Mouse (Mus musculus): ENCODE data around the gene Prkci. TPM values are rescaled to one million over a fixed set of nuclear protein-coding genes. Genes with fewer than 3 reads are reported as not detected.

The Prkci gene
- polyA plus RNA-seq, 1 experiment from 2014 or later, result 38.5 TPM

DNA sequence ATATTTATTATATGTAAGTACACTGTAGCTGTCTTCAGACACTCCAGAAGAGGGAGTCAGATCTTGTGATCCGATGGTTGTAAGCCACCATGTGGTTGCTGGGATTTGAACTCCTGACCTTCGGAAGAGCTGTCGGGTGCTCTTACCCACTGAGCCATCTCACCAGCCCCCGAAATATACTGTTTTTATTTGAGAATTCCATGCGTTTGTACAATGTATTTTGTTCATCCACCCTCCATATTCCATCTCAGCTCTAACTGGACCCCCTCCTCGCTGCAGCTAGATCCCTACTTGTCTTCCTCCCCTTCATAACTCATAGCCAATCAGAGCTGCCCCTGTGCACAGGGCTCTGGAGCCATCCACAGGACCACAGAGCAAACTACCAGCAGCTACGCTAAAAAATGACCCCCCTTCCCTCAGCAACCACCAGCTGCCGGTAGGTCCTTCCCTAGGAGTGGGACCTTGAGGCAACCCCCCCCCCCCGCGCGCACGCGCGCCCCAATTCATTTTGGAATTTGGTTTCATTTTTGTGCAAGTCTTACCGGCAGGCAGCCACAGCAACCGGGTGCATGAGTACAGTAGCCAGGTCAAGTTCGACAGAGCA lies 60.6 kb downstream of the Prkci start:
- H3K36me3 ChIP-seq, result no peaks in the 10 kb centered on the region
- H3K9me3 ChIP-seq, result no peaks in the 10 kb centered on the region
- WGBS, result 16% methylated on average over 17 of the region's 17 CpGs
- H3K4me1 ChIP-seq (replicated peaks), result 0 out of 2 replicates have a peak, but pooled peaks cover 3% of the 10 kb centered on the region
- H3K27ac ChIP-seq, result peak overlapping the region; percentile 81; the same call in 1 of the 2 replicates
- H3K4me3 ChIP-seq (replicated peaks), result peak overlapping the region; percentile 49
- ATAC-seq, result peak; percentile 74
- H3K4me2 ChIP-seq (replicated peaks), result peak overlapping the region; percentile 66
- peak overlapping the region; percentile 37; the same call in 1 of the 2 replicates for H3K9ac ChIP-seq
- H3K27me3 ChIP-seq (replicated peaks), result no peaks in the 10 kb centered on the region

DNA sequence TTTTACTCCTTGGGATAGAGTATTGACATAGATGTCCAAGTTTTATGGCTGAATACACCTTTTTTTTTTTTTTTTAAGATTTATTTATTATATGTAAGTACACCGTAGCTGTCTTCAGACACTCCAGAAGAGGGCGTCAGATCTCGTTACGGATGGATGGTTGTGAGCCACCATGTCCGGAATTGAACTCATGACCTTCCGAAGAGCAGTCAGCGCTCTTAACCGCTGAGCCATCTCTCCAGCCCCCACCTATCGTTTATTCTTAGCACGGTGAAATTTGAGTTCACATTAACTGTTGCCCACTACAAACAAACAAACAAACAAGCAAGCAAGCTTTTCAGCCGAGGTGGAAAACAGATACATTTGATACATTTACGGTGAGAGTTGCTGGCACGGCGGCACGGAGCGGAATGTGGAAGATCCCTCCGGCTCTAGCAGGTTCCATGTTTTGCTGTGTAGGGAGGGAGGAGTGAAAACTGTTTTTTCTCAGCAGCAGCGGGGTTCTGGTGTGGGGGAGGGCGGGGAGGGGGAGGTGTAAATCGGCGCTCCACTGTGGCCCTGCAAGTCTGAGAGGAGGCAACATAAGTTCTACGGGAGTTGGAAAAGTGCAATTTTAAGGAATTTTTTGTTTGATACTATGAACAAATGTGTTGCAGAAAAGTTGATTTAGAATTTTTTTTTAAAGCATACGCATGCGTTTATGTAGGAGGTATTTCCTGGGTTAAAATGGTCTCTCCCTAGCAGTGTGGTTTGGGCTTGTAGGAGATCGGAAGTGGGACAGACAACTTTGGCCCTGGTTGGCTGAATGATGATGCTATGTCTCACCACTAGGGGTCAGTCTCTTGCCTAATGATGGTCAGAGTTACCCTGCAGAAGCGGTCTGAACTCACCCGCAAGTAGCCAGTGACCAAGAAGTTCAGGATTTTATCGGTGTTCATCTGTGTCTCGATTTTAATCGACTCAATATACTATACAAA lies 61.4 kb downstream of the Prkci start:
- H3K27me3 ChIP-seq (replicated peaks), result no peaks in the 10 kb centered on the region
- H3K9me3 ChIP-seq, result no peaks in the 10 kb centered on the region
- WGBS, result 1% methylated on average over 30 of the region's 30 CpGs
- peak overlapping the region; percentile 45 for H3K9ac ChIP-seq
- H3K27ac ChIP-seq, result peak overlapping the region; percentile 81
- H3K4me2 ChIP-seq (replicated peaks), result peak overlapping the region; percentile 66
- H3K36me3 ChIP-seq, result no peaks in the 10 kb centered on the region
- 0 out of 2 replicates have a peak, but pooled peaks cover 4% of the 10 kb centered on the region for H3K4me1 ChIP-seq (replicated peaks)
- H3K4me3 ChIP-seq (replicated peaks), result peak overlapping the region; percentile 49
- peak; percentile 87 for ATAC-seq

DNA sequence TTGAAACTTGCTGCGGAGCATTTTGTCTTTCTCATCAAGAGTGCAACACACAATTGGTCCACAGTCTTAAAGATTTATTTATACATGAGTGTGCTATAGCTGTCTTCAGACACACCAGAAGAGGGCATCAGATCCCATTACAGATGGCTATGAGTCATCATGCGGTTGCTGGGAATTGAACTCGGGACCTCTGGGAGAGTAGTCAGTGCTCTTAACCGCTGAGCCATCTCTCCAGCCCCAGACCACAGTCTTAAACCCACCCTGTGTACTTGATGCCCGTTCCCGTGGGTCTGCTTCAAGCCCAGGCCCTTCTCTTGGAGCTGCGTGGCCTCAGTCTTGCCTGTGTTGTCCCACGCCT lies 65.2 kb downstream of the Prkci start:
- H3K9me3 ChIP-seq, result no peaks in the 10 kb centered on the region
- no peak overlapping the region for H3K4me2 ChIP-seq (replicated peaks)
- 77% methylated on average over 8 of the region's 8 CpGs for whole genome bisulfite sequencing
- H3K27ac ChIP-seq, result no peak overlapping the region
- H3K9ac ChIP-seq, result no peak overlapping the region
- no peaks in the 10 kb centered on the region for H3K27me3 ChIP-seq (replicated peaks)
- no peaks in the 10 kb centered on the region for H3K36me3 ChIP-seq
- H3K4me3 ChIP-seq (replicated peaks), result no peak overlapping the region
- ATAC-seq, result no peak
- H3K4me1 ChIP-seq (replicated peaks), result 0 out of 2 replicates have a peak, but pooled peaks cover 4% of the 10 kb centered on the region

DNA sequence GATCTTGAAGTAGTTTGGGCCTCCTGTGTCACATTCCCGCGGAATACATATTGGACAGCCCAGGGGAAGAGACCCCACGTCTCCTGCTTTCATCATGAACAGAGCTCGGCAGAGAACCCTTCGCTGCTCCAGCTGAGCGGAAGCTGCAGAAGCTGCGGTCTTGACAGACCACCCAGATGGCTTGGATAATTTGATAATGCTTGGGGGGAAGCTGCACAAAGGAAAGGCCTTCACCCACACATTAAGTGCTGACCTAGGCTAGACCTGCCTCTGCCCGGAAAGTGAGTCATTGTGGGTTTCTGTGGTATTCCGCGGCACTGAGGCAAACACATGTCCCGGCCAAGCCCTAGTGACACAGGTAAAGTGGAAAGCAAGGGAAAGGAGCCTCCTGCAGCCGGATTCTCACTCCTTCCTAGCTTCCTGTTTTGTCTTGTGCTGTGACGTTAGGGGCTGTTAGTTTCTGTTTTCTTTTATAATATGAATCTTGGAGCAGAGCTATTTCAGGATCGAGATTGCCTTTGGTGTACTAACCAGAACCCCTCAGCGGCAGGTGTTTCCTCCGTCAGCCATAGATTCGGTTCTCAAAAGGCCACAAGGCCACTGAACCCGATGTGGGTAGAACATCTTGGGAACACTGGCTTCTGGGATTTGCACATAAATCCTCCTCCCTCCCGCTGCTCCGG lies 65.7 kb downstream of the Prkci start:
- Histone ChIP-seq H3K36me3 (no peaks in the 10 kb centered on the region), H3K27ac (0 out of 2 replicates have a peak overlapping the region, but pooled peaks have one; percentile 0), H3K4me3 (replicated peaks) (no peak overlapping the region), H3K4me2 (replicated peaks) (0 out of 2 replicates have a peak overlapping the region, but pooled peaks have one; percentile 12), H3K4me1 (replicated peaks) (0 out of 2 replicates have a peak, but pooled peaks cover 4% of the 10 kb centered on the region), H3K9me3 (no peaks in the 10 kb centered on the region), H3K9ac (no peak overlapping the region), H3K27me3 (replicated peaks) (no peaks in the 10 kb centered on the region)
- 62% methylated on average over 20 of the region's 20 CpGs for WGBS
- ATAC-seq, result no peak

DNA sequence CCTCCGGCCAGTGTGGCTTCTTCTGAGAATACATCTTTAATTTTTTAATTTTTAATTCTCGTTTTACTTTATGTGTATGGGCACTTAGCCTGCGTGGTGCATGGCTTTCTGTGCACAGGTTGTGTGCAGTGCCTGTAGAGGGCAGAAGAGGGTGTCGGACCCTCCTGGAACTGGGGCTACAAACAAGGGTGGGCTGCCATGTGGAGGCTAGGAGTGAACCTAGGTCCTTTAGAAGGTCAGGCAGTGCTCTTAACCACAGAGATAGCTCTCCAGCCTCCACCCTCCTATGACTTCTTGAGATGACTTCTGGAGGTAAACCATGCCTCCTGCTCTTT lies 66.2 kb downstream of the Prkci start:
- H3K9ac ChIP-seq, result no peak overlapping the region
- 0 out of 2 replicates have a peak, but pooled peaks cover 4% of the 10 kb centered on the region for H3K4me1 ChIP-seq (replicated peaks)
- ATAC-seq, result no peak
- 75% methylated on average over 4 of the region's 4 CpGs for WGBS
- no peak overlapping the region for H3K4me2 ChIP-seq (replicated peaks)
- no peaks in the 10 kb centered on the region for H3K36me3 ChIP-seq
- no peaks in the 10 kb centered on the region for H3K27me3 ChIP-seq (replicated peaks)
- no peaks in the 10 kb centered on the region for H3K9me3 ChIP-seq
- no peak overlapping the region for H3K4me3 ChIP-seq (replicated peaks)
- 0 out of 2 replicates have a peak overlapping the region, but pooled peaks have one; percentile 0 for H3K27ac ChIP-seq

DNA sequence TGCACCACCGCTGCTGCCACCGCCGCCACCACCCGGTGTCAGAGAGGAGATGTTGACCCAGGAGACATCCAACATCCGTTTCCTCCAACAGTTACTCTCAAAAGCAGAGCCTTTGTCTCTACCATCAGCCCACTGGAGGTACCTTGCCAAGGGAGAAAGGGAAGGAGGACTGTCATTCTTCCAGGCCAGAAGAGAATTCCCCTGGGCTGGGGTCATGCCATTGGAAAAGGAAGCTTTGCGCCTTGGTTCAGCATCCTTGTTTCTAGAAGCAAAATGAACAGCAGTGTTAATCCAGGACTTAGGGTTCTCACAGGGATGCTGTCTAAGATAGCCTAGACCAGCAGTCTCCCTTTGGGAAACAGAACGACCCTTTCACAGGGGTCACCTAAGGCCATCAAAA lies 66.8 kb downstream of the Prkci start:
- no peak overlapping the region for H3K4me2 ChIP-seq (replicated peaks)
- H3K36me3 ChIP-seq, result no peaks in the 10 kb centered on the region
- H3K9ac ChIP-seq, result no peak overlapping the region
- whole genome bisulfite sequencing, result 87% methylated on average over 7 of the region's 7 CpGs
- H3K27ac ChIP-seq, result no peak overlapping the region
- 0 out of 2 replicates have a peak, but pooled peaks cover 4% of the 10 kb centered on the region for H3K4me1 ChIP-seq (replicated peaks)
- ATAC-seq, result no peak
- no peaks in the 10 kb centered on the region for H3K27me3 ChIP-seq (replicated peaks)
- H3K4me3 ChIP-seq (replicated peaks), result no peak overlapping the region
- H3K9me3 ChIP-seq, result no peaks in the 10 kb centered on the region

DNA sequence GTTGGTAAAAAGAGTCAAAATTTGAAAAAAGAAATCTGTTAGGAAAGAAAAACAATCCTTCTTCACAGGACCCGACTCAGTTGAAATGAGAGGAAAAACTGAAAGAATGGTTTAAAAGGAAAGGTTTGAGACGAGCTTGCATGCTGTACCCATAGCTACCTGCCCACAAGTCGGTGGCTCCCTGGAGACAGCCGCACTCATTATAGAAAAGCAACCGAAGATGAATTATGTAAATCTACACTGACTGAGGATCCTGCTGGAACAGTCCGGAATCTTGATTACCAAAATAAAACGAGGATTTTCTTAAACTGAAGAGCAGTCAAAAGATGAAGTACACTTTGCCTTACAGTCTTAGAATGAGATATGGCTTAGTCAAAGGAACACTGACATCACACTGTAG lies 72.9 kb downstream of the Prkci start:
- no peaks in the 10 kb centered on the region for H3K27me3 ChIP-seq (replicated peaks)
- 84% methylated on average over 7 of the region's 7 CpGs for WGBS
- H3K9ac ChIP-seq, result no peak overlapping the region
- no peaks in the 10 kb centered on the region for H3K36me3 ChIP-seq
- H3K4me1 ChIP-seq (replicated peaks), result no peaks in the 10 kb centered on the region
- H3K4me2 ChIP-seq (replicated peaks), result no peak overlapping the region
- H3K27ac ChIP-seq, result no peak overlapping the region
- H3K9me3 ChIP-seq, result no peaks in the 10 kb centered on the region
- H3K4me3 ChIP-seq (replicated peaks), result no peak overlapping the region
- ATAC-seq, result no peak

DNA sequence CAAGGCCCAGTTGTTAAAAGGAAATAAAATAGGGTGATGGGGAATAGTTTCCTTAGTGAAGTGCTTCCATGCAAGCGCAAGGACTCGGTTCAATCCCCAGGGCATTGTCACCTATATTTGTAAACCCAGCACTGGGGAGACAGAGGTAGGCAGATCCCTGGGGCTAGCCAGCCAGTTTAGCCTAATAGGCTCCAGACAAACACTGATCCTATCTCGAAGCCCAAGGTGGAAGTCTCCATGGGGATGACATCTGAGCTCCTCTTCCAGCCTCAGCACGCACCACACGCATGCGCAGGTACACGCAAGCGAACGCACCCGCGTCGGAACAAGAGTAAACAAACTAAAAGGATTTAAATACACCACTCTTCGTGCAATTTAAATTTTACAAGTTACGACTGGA lies 76.3 kb downstream of the Prkci start:
- Histone ChIP-seq H3K9ac (no peak overlapping the region), H3K27me3 (replicated peaks) (no peaks in the 10 kb centered on the region), H3K27ac (no peak overlapping the region), H3K4me3 (replicated peaks) (no peak overlapping the region), H3K4me2 (replicated peaks) (no peak overlapping the region), H3K4me1 (replicated peaks) (peaks cover 5% of the 10 kb centered on the region; the same call in 1 of the 2 replicates), H3K9me3 (no peaks in the 10 kb centered on the region), H3K36me3 (no peaks in the 10 kb centered on the region)
- no peak for ATAC-seq
- whole genome bisulfite sequencing, result 88% methylated on average over 14 of the region's 14 CpGs

DNA sequence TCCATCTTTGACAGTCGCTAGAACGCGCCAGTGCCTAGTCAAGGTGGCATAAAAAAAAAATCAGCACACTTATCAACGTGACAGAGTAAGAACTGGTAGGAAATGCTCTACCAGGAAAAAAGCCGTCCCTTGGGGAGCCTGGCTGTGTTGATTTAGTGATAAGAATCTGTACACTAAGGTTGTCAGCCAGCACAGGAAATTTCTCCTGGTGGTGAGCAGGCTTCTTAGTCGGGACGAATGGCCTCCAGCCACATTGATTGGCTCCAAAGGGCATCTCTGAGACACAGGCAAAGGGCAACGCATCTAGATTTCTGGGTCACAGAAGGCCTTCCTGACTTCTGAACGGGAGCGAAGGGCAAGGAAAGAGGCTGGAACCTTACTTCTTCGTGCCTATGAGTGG lies 80.3 kb downstream of the Prkci start:
- Histone ChIP-seq H3K4me3 (replicated peaks) (no peak overlapping the region), H3K4me1 (replicated peaks) (peaks cover 10% of the 10 kb centered on the region; the same call in 1 of the 2 replicates), H3K36me3 (no peaks in the 10 kb centered on the region), H3K4me2 (replicated peaks) (no peak overlapping the region), H3K27ac (peak overlapping the region; percentile 59), H3K9ac (no peak overlapping the region), H3K9me3 (no peaks in the 10 kb centered on the region), H3K27me3 (replicated peaks) (no peaks in the 10 kb centered on the region)
- peak; percentile 84 for ATAC-seq
- WGBS, result 40% methylated on average over 11 of the region's 11 CpGs

DNA sequence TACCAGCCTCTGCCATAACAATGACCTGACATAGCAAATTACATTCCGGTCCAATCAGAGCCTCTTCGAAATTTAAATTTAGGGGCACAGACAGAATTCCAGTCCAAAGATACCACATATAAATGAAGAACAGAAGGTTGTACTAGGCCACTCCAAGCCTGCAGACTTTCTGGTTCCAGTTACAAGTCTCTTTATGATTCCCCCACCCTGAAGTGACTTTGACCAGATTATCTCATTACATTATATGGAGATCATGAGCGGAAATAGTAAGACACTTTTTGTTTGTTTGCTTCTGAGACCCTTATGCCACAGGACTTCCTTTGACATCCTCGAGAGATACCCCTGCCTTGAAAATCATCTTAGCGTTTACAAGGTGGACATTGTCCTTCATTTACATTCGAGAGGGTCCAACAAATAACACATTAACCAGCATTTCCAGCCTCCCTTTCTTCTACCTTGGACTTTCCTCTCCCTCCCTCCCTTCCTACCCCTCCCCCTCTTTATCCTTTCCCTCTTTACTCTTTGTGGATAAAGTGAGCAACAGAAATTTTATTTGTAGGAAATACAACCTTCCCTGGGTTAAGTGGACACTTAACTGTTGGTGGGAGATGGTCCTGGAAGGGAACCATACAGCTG lies 81.6 kb downstream of the Prkci start:
- peak overlapping the region; percentile 59 for H3K27ac ChIP-seq
- 77% methylated on average over 6 of the region's 6 CpGs for WGBS
- no peak overlapping the region for H3K4me3 ChIP-seq (replicated peaks)
- no peaks in the 10 kb centered on the region for H3K36me3 ChIP-seq
- H3K4me1 ChIP-seq (replicated peaks), result peaks cover 10% of the 10 kb centered on the region; the same call in 1 of the 2 replicates
- H3K27me3 ChIP-seq (replicated peaks), result no peaks in the 10 kb centered on the region
- H3K9ac ChIP-seq, result no peak overlapping the region
- no peak overlapping the region for H3K4me2 ChIP-seq (replicated peaks)
- H3K9me3 ChIP-seq, result no peaks in the 10 kb centered on the region
- ATAC-seq, result peak; percentile 68

DNA sequence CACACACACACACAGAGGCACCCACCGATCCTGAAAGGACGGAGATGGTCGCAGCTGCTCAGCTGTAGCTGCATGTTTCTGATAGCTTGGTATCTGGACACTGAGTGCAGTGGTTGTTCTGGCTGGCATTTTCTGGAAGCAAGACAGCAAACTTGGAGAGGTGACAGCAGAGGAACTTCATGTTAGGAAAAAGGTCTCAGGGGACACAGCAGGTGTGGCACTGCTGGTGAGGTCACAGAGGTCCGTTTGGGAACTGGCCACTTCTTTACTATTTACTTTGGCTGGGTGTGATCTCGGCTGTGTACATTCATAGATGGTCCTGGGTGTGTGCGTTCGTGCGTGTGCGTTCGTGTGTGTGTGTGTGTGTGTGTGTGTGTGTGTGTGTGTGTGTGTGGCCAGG lies 83.9 kb downstream of the Prkci start:
- Histone ChIP-seq H3K4me3 (replicated peaks) (no peak overlapping the region), H3K4me2 (replicated peaks) (no peak overlapping the region), H3K27me3 (replicated peaks) (no peaks in the 10 kb centered on the region), H3K27ac (no peak overlapping the region), H3K36me3 (no peaks in the 10 kb centered on the region), H3K9me3 (no peaks in the 10 kb centered on the region), H3K4me1 (replicated peaks) (peaks cover 17% of the 10 kb centered on the region), H3K9ac (no peak overlapping the region)
- ATAC-seq, result no peak
- 53% methylated on average over 10 of the region's 10 CpGs for WGBS
